Mouse (Mus musculus) limb, embryonic 15.5 days (tissue): ENCODE results near the gene Bmpr1a. TPM values are rescaled to one million over a fixed set of nuclear protein-coding genes. Genes with fewer than 3 reads are reported as not detected.
A peak's percentile ranks its signal among the peaks of the same experiment; 100 is the strongest.

Experiments used
- ATAC-seq: fragments of 200-750 bp; cut with Nextera tagmentation; 2 replicates; pipeline ENCODE4 v1.8.0; 2017; ENCODE audit warnings: low read depth, moderate TSS enrichment; ENCODE audit not compliant: insufficient number of reproducible peaks, low FRiP score, low TSS enrichment
- H3K27ac ChIP-seq: fragments of 300-500 bp; sonication (generic); 2 replicates; pipeline ENCODE4 v1.5.1; 2015; ENCODE audit warnings: moderate library complexity, mild to moderate bottlenecking, inconsistent platforms
- H3K27me3 ChIP-seq: fragments of 300-500 bp; sonication (generic); 2 replicates; pipeline ENCODE4 v1.6.1; 2015; ENCODE audit warnings: inconsistent platforms
- H3K36me3 ChIP-seq: fragments of 300-500 bp; sonication (generic); 2 replicates; pipeline ENCODE4 v1.6.1; 2015; ENCODE audit warnings: inconsistent platforms
- H3K4me1 ChIP-seq: fragments of 300-500 bp; sonication (generic); 2 replicates; pipeline ENCODE4 v1.6.1; 2015; ENCODE audit warnings: inconsistent platforms
- H3K4me2 ChIP-seq: fragments of 300-500 bp; sonication (generic); 2 replicates; pipeline ENCODE4 v1.6.1; 2015; ENCODE audit warnings: mild to moderate bottlenecking, inconsistent platforms
- H3K4me3 ChIP-seq: fragments of 300-500 bp; sonication (generic); 2 replicates; pipeline ENCODE4 v1.5.1; 2015; ENCODE audit warnings: mild to moderate bottlenecking, inconsistent platforms
- H3K9ac ChIP-seq: fragments of 300-500 bp; sonication (generic); 2 replicates; pipeline ENCODE4 v1.6.1; 2015; ENCODE audit warnings: inconsistent platforms
- H3K9me3 ChIP-seq: fragments of 300-500 bp; sonication (generic); 2 replicates; pipeline ENCODE4 v1.6.1; 2016; ENCODE audit warnings: inconsistent platforms
- whole genome bisulfite sequencing: fragments of 180-500 bp; shearing (Covaris S2); methylation state at CpG from one replicate; pipeline ENCODE4 v1.1.7; 2015; 5-methylcytosine and 5-hydroxymethylcytosine counted together
- polyA plus RNA-seq: library from polyadenylated mRNA; unstranded; fragments of >200 nt; fragmentation: Nextera tagmentation; extraction: Ambion mirVana; gene quantifications from 2 replicates; pipeline ENCODE4 v1.2.1, GENCODE M21; 2015

The Bmpr1a gene
- polyA plus RNA-seq, 1 experiment from 2014 or later, result 54.8 TPM

- Histone ChIP-seq H3K27ac (no peak overlapping the region), H3K9me3 (no peaks in the 10 kb centered on the region), H3K9ac (no peak overlapping the region), H3K4me1 (no peaks in the 10 kb centered on the region), H3K27me3 (no peaks in the 10 kb centered on the region), H3K4me3 (no peak overlapping the region), H3K4me2 (no peak overlapping the region), H3K36me3 (no peaks in the 10 kb centered on the region)
- no peak for ATAC-seq
- WGBS, result 66% methylated on average over 8 of the region's 8 CpGs
These were observed 25.7 kb upstream of the Bmpr1a start for GRCm38 (mm10) chr14:34528804-34529203.

- no peaks in the 10 kb centered on the region for H3K27me3 ChIP-seq
- no peak within 1 kb of the TSS for H3K9ac ChIP-seq
- H3K9me3 ChIP-seq, result no peaks in the 10 kb centered on the region
- H3K4me1 ChIP-seq, result no peaks in the 10 kb centered on the region
- no peak within 1 kb of the TSS for H3K27ac ChIP-seq
- no peaks in the 10 kb centered on the region for H3K36me3 ChIP-seq
- no peak within 1 kb of the TSS for H3K4me2 ChIP-seq
- WGBS, result 80% methylated on average over 8 of the region's 8 CpGs
- H3K4me3 ChIP-seq, result no peak within 1 kb of the TSS
- ATAC-seq, result no peak
These were observed 19.6 kb upstream of the Bmpr1a start, which contains the start of gene 9230112D13Rik for GRCm38 (mm10) chr14:34522701-34523100. Gene 9230112D13Rik, minus strand, starts transcription at chr14:34522801.

- Histone ChIP-seq H3K4me1 (peaks cover 8% of the 10 kb centered on the region; the same call in 1 of the 2 replicates), H3K36me3 (no peaks in the 10 kb centered on the region), H3K27me3 (no peaks in the 10 kb centered on the region), H3K4me3 (no peak overlapping the region), H3K27ac (no peak overlapping the region), H3K9me3 (no peaks in the 10 kb centered on the region), H3K9ac (no peak overlapping the region), H3K4me2 (no peak overlapping the region)
- 63% methylated on average over 8 of the region's 8 CpGs for WGBS
- no peak for ATAC-seq
These were observed 14.9 kb upstream of the Bmpr1a start for GRCm38 (mm10) chr14:34517959-34518544.

- H3K27ac ChIP-seq, result no peak overlapping the region
- H3K36me3 ChIP-seq, result no peaks in the 10 kb centered on the region
- H3K9ac ChIP-seq, result no peak overlapping the region
- no peak overlapping the region for H3K4me3 ChIP-seq
- WGBS, result 65% methylated on average over 10 of the region's 10 CpGs
- H3K27me3 ChIP-seq, result no peaks in the 10 kb centered on the region
- H3K9me3 ChIP-seq, result no peaks in the 10 kb centered on the region
- no peak overlapping the region for H3K4me2 ChIP-seq
- H3K4me1 ChIP-seq, result peaks cover 8% of the 10 kb centered on the region; the same call in 1 of the 2 replicates
- ATAC-seq, result no peak
These were observed 13.9 kb upstream of the Bmpr1a start for GRCm38 (mm10) chr14:34516960-34517577.

GRCm38 (mm10) chr14:34515860-34516259, 12.7 kb upstream of the Bmpr1a start:
- Histone ChIP-seq H3K27ac (no peak overlapping the region), H3K4me2 (no peak overlapping the region), H3K9me3 (no peaks in the 10 kb centered on the region), H3K36me3 (no peaks in the 10 kb centered on the region), H3K4me3 (no peak overlapping the region), H3K9ac (no peak overlapping the region), H3K27me3 (no peaks in the 10 kb centered on the region), H3K4me1 (peaks cover 8% of the 10 kb centered on the region; the same call in 1 of the 2 replicates)
- ATAC-seq, result no peak
- WGBS, result 88% methylated on average over 5 of the region's 5 CpGs

GRCm38 (mm10) chr14:34514120-34514519, 11.0 kb upstream of the Bmpr1a start:
- peak overlapping the region; percentile 27; the same call in 1 of the 2 replicates for H3K27ac ChIP-seq
- ATAC-seq, result no peak
- 24% methylated on average over 6 of the region's 6 CpGs for WGBS

GRCm38 (mm10) chr14:34512602-34513001, 9.5 kb upstream of the Bmpr1a start:
- no peak for ATAC-seq
- no peaks in the 10 kb centered on the region for H3K36me3 ChIP-seq
- H3K4me1 ChIP-seq, result peaks cover 21% of the 10 kb centered on the region
- no peak overlapping the region for H3K4me3 ChIP-seq
- no peak overlapping the region for H3K27ac ChIP-seq
- H3K9me3 ChIP-seq, result no peaks in the 10 kb centered on the region
- WGBS, result 83% methylated on average over 4 of the region's 4 CpGs
- H3K9ac ChIP-seq, result no peak overlapping the region
- H3K27me3 ChIP-seq, result no peaks in the 10 kb centered on the region
- no peak overlapping the region for H3K4me2 ChIP-seq

More at GRCm38 (mm10) chr14:34514120-34514519, 11.0 kb upstream of the Bmpr1a start:
- Histone ChIP-seq H3K9me3 (no peaks in the 10 kb centered on the region), H3K27me3 (no peaks in the 10 kb centered on the region), H3K36me3 (no peaks in the 10 kb centered on the region), H3K4me3 (no peak overlapping the region), H3K4me2 (no peak overlapping the region), H3K4me1 (peaks cover 8% of the 10 kb centered on the region; the same call in 1 of the 2 replicates), H3K9ac (no peak overlapping the region)

GRCm38 (mm10) chr14:34511901-34512300, 8.8 kb upstream of the Bmpr1a start:
- no peaks in the 10 kb centered on the region for H3K9me3 ChIP-seq

GRCm38 (mm10) chr14:34508842-34509439, 5.8 kb upstream of the Bmpr1a start:
- Histone ChIP-seq H3K36me3 (no peaks in the 10 kb centered on the region), H3K9ac (no peak overlapping the region), H3K4me3 (no peak overlapping the region), H3K4me1 (peaks cover 17% of the 10 kb centered on the region), H3K27me3 (no peaks in the 10 kb centered on the region), H3K9me3 (no peaks in the 10 kb centered on the region), H3K4me2 (no peak overlapping the region), H3K27ac (peak overlapping the region; percentile 43; the same call in 1 of the 2 replicates)
- WGBS, result 30% methylated on average over 7 of the region's 7 CpGs
- ATAC-seq, result no peak

More at GRCm38 (mm10) chr14:34511901-34512300, 8.8 kb upstream of the Bmpr1a start:
- no peaks in the 10 kb centered on the region for H3K27me3 ChIP-seq
- no peak overlapping the region for H3K4me3 ChIP-seq
- peaks cover 21% of the 10 kb centered on the region for H3K4me1 ChIP-seq
- H3K27ac ChIP-seq, result no peak overlapping the region
- ATAC-seq, result no peak
- no peak overlapping the region for H3K9ac ChIP-seq
- H3K36me3 ChIP-seq, result no peaks in the 10 kb centered on the region
- 60% methylated on average over 11 of the region's 11 CpGs for WGBS
- H3K4me2 ChIP-seq, result no peak overlapping the region

- Histone ChIP-seq H3K36me3 (no peaks in the 10 kb centered on the region), H3K9ac (no peak overlapping the region), H3K27ac (peak overlapping the region; percentile 43; the same call in 1 of the 2 replicates), H3K27me3 (no peaks in the 10 kb centered on the region), H3K4me2 (no peak overlapping the region), H3K4me1 (peaks cover 22% of the 10 kb centered on the region), H3K9me3 (no peaks in the 10 kb centered on the region), H3K4me3 (no peak overlapping the region)
- ATAC-seq, result no peak
- WGBS, result 22% methylated on average over 4 of the region's 4 CpGs
These were observed 5.2 kb upstream of the Bmpr1a start for GRCm38 (mm10) chr14:34508187-34508840.

GRCm38 (mm10) chr14:34505309-34505708, 2.2 kb upstream of the Bmpr1a start:
- WGBS, result 47% methylated on average over 7 of the region's 7 CpGs
- Histone ChIP-seq H3K4me2 (no peak overlapping the region), H3K9ac (no peak overlapping the region), H3K27me3 (no peaks in the 10 kb centered on the region), H3K36me3 (no peaks in the 10 kb centered on the region), H3K4me3 (no peak overlapping the region), H3K4me1 (peaks cover 23% of the 10 kb centered on the region), H3K27ac (no peak overlapping the region), H3K9me3 (no peaks in the 10 kb centered on the region)
- ATAC-seq, result no peak

GRCm38 (mm10) chr14:34504377-34504776, 1.2 kb upstream of the Bmpr1a start:
- no peak overlapping the region for H3K9ac ChIP-seq
- 57% methylated on average over 5 of the region's 5 CpGs for WGBS
- H3K27me3 ChIP-seq, result no peaks in the 10 kb centered on the region
- no peak for ATAC-seq
- no peak overlapping the region for H3K27ac ChIP-seq
- H3K36me3 ChIP-seq, result no peaks in the 10 kb centered on the region
- H3K4me2 ChIP-seq, result no peak overlapping the region
- H3K9me3 ChIP-seq, result no peaks in the 10 kb centered on the region
- peaks cover 32% of the 10 kb centered on the region for H3K4me1 ChIP-seq
- no peak overlapping the region for H3K4me3 ChIP-seq
